Mouse (Mus musculus): ENCODE measurements around the gene Hist1h2ae. TPM values are rescaled to one million over a fixed set of nuclear protein-coding genes. Genes with fewer than 3 reads are reported as not detected.
"Not testable (repeated sequence)": the region's sequence is repeated elsewhere in the genome, so short reads cannot be mapped to it uniquely, and the experiment has no call there.

The Hist1h2ae gene
- polyA plus RNA-seq, 1 experiment from 2014 or later, result 81.6 TPM

DNA sequence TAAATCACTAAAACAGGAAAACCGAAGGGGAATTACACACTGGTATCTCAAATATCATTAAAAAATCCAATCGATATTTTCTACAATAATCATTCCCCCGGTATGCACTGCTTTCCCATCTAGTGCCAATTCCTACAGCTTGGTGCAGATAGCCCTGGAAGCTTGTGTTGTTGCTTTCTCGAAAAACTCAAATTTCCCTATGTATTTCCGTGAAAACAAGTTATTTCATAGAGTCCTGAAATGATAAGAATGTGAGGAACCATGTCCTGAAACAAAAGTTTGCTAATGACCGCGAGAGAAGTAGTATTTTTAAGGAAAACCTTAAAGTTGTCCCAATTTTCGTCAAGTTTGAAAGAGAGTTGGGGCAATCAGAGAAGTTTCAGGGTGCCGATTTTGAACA is 16.6 kb downstream of the Hist1h2ae start:
- H3K36me3 ChIP-seq, result no peaks in the 10 kb centered on the region
- ATAC-seq (ENCODE audit: low FRiP score), result no peak
- peak overlapping the region; percentile 98 for H3K4me2 ChIP-seq (replicated peaks)
- peaks cover 17% of the 10 kb centered on the region for H3K4me1 ChIP-seq
- peak overlapping the region; percentile 72 for H3K9ac ChIP-seq
- H3K4me3 ChIP-seq, result peak overlapping the region; percentile 46
- H3K27me3 ChIP-seq, result no peaks in the 10 kb centered on the region
- peak overlapping the region; percentile 89 for H3K27ac ChIP-seq
- 23% methylated on average over 9 of the region's 9 CpGs for WGBS
- H3K9me3 ChIP-seq (replicated peaks), result no peaks in the 10 kb centered on the region

DNA sequence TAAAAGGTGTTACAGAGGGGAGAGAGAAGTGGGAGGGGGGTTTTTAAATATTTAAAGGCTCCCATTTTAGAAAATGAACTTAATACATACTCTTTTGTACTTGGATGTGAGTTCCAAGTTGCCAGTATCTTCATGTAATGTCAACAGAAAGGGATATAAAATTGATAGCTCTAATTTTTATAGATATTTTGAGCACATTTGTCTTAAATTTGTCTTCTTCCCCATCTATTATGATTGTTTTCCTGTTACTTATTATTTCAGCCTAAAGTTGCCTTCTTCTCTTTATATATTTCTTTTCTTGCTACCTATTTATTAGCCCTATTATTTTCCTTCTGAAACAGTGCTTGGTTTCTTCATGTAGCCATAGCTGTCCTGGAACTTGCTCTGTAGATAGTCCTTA is 18.1 kb downstream of the Hist1h2ae start, which contains the start of gene Hist1h1d:
TSS of gene Hist1h1d (plus strand) at position 301 of the 400 bp plus-strand sequence.
- no peak within 1 kb of the TSS for H3K9ac ChIP-seq
- H3K27ac ChIP-seq, result peak within 1 kb of the TSS; percentile 89
- H3K9me3 ChIP-seq (replicated peaks), result no peaks in the 10 kb centered on the region
- H3K4me3 ChIP-seq, result no peak within 1 kb of the TSS
- no peak within 1 kb of the TSS for H3K4me2 ChIP-seq (replicated peaks)
- no peak for ATAC-seq (ENCODE audit: low FRiP score)
- H3K4me1 ChIP-seq, result peaks cover 17% of the 10 kb centered on the region
- H3K27me3 ChIP-seq, result no peaks in the 10 kb centered on the region
- no peaks in the 10 kb centered on the region for H3K36me3 ChIP-seq

DNA sequence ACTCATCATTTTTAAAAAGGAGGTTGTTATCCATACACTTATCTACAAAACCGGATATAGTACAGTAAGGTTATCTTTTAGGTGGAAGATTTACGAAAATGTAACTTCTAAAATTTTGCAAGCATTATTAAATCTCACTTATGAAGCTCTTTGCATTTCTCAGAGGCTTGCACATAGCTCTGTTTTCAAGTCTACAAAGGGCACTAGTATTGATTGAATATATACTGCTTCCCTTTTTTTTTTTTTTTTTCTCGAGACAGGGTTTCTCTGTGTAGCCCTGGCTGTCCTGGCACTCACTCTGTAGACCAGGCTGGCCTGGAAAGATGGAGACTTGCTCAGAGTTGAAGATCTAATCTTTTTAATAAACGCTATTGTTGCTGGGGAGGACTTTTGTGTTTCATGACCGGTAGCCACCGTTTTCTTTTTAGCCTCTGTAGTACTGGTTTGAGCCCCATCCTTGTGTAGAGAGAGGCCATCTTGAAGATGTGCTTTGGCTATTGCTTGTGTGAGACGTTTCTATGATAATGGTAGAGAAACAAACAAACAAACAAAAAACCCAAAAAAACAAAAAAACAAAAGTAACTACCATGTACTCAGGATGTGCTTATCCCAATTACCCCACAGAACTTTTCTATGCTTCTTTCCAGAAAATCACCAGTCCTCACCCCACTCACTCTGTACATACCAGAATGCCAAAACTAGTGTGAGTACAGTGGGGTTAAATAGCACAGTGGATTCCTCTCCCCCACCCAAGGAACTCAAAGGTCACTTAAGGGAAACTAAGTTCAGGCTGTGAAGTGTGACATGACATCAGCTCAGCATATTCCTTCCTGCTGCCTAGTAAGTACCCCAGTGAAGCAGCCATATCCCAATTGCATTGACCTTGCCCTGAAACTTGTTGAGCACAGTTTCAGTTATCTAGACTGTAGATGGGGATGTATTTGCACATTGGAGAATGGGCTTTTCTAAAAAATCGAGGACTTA is 18.8 kb downstream of the Hist1h2ae start:
- peak overlapping the region; percentile 89 for H3K27ac ChIP-seq
- WGBS, result 51% methylated on average over 8 of the region's 8 CpGs
- H3K9ac ChIP-seq, result no peak overlapping the region
- H3K4me2 ChIP-seq (replicated peaks), result peak overlapping the region; percentile 58
- H3K9me3 ChIP-seq (replicated peaks), result no peaks in the 10 kb centered on the region
- H3K36me3 ChIP-seq, result no peaks in the 10 kb centered on the region
- H3K4me3 ChIP-seq, result peak overlapping the region; percentile 41; the same call in 1 of the 2 replicates
- ATAC-seq (ENCODE audit: low FRiP score), result no peak
- H3K4me1 ChIP-seq, result peaks cover 17% of the 10 kb centered on the region
- no peaks in the 10 kb centered on the region for H3K27me3 ChIP-seq

DNA sequence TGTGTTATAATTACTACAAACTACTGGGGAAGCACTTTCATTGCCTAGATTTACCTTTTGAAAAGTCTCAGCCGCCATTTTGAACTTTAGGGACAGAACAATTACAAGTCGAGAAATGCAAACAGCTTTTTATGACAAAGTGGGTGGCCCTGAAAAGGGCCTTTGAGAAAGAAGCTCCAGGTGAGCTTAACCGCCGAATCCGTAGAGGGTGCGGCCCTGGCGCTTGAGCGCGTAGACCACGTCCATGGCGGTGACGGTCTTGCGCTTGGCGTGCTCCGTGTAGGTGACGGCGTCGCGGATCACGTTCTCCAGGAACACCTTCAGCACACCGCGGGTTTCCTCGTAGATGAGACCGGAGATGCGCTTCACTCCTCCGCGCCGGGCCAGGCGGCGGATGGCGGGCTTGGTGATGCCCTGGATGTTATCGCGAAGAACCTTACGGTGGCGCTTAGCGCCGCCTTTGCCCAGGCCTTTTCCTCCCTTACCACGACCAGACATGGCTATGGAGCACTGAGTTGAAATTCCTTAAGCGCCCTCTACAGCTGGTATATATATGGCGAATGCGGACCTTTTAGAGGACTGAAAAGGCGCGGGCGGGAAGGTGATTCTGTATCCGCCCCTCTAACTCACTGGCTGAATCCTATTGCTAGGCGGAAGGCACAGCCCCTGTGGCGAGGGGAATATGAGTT is 19.7 kb downstream of the Hist1h2ae start, which contains the start of gene Hist1h4f:
TSS of gene Hist1h4f (minus strand) at position 503 of the 689 bp plus-strand sequence.
- Histone ChIP-seq H3K27ac (peak within 1 kb of the TSS; percentile 89), H3K4me3 (peak within 1 kb of the TSS; percentile 41), H3K4me1 (peaks cover 12% of the 10 kb centered on the region), H3K4me2 (replicated peaks) (peak within 1 kb of the TSS; percentile 58), H3K9ac (peak within 1 kb of the TSS; percentile 59)
- not testable (repeated sequence) for H3K36me3 ChIP-seq; H3K9me3 ChIP-seq (replicated peaks); H3K27me3 ChIP-seq
- WGBS, result under 1% methylated on average over 47 of the region's 47 CpGs
- peak; percentile 87 for ATAC-seq (ENCODE audit: low FRiP score)

DNA sequence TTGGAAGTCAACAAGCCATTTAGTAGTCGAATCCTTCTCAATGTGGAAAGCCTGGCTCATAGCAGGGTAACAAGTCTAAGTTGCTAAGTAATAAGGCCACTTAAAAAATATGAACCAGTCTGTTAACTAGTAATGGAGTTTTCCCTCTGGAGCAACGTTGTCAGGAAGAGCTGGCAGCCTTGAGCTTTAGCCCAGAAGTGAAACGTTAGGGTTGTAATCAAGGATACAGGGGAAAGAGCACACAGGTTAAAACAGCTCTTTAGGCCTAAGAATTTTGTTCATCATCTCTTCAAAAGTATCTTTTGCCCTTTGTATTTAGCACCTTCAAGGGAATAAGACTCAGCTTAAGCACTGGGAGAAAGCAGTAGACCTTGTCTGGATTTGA is 20.3 kb downstream of the Hist1h2ae start:
- Histone ChIP-seq H3K4me3 (peak overlapping the region; percentile 41), H3K9me3 (replicated peaks) (no peaks in the 10 kb centered on the region), H3K36me3 (no peaks in the 10 kb centered on the region), H3K27ac (peak overlapping the region; percentile 89), H3K9ac (peak overlapping the region; percentile 59), H3K4me1 (peaks cover 12% of the 10 kb centered on the region), H3K4me2 (replicated peaks) (peak overlapping the region; percentile 58), H3K27me3 (no peaks in the 10 kb centered on the region)
- no peak for ATAC-seq (ENCODE audit: low FRiP score)
- 10% methylated on average over 3 of the region's 3 CpGs for WGBS

DNA sequence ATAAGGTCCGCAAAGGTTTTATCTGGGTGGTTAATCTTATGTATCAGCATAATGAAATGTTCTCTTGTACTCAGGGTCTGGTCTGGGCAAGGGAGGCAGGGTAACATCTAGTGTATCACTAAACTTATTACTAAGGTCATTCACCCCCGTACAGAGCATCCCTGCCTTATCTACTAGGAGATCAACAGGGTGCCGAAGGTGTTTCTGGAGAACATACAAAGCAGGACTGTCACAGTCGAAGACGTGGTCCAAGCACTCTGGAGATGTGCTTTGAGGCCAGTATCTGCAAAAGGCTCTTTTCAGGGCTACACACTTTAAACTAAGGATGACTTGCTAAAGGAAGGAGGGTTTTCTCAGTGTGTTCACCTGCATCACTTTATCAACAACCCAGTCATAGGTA is 24.3 kb downstream of the Hist1h2ae start:
- H3K36me3 ChIP-seq, result no peaks in the 10 kb centered on the region
- H3K27me3 ChIP-seq, result no peaks in the 10 kb centered on the region
- peaks cover 10% of the 10 kb centered on the region for H3K4me1 ChIP-seq
- H3K4me2 ChIP-seq (replicated peaks), result no peak overlapping the region
- ATAC-seq (ENCODE audit: low FRiP score), result no peak
- H3K27ac ChIP-seq, result no peak overlapping the region
- no peak overlapping the region for H3K4me3 ChIP-seq
- H3K9me3 ChIP-seq (replicated peaks), result no peaks in the 10 kb centered on the region
- no peak overlapping the region for H3K9ac ChIP-seq
- 81% methylated on average over 5 of the region's 5 CpGs for WGBS

DNA sequence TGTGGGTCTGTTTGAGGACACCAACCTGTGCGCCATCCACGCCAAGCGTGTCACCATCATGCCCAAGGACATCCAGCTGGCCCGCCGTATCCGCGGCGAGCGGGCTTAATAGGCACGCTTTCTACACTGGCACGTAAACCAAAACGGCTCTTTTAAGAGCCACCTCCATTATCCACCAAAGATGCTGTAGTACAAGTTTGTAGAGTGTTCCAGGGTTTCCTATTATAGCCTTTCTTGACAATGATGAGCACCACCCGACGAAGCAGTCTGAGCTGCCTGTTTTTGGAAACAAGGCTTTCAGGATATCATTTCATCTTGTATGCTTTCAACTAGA is 26.3 kb downstream of the Hist1h2ae start:
- not testable (repeated sequence) for H3K27me3 ChIP-seq; ATAC-seq (ENCODE audit: low FRiP score); H3K4me1 ChIP-seq; H3K9me3 ChIP-seq (replicated peaks); H3K36me3 ChIP-seq
- Histone ChIP-seq H3K27ac (peak overlapping the region; percentile 92), H3K9ac (peak overlapping the region; percentile 54; the same call in 1 of the 2 replicates), H3K4me2 (replicated peaks) (peak overlapping the region; percentile 69), H3K4me3 (peak overlapping the region; percentile 46)
- under 1% methylated on average over 11 of the region's 14 CpGs for WGBS

DNA sequence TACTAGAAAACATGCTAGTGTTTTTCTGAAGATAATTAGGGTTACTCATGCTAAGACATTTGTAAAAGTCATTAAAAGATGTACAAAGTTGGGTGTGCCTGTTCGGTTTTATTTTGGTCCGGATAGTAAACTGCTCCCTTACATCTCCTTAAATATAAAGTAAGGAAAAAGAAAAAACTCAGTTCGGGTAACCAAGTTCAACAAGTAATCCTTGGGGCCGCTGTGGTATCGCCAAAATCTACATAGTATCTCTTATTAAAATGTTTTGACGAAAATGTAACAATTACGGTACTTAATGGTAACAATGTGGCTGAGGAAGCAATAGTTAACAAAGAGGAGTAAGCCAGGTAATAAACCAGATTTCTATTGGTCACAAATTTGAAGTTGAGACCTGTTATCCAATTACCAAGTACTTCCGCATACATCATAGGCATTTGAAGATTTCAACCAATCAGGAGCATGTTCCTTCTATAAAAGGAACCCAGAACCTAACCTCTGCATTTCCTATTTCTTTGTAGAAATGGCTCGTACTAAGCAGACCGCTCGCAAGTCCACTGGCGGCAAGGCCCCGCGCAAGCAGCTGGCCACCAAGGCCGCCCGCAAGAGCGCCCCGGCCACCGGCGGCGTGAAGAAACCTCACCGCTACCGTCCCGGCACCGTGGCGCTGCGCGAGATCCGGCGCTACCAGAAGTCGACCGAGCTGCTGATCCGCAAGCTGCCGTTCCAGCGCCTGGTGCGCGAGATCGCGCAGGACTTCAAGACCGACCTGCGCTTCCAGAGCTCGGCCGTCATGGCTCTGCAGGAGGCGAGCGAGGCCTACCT is 26.8 kb downstream of the Hist1h2ae start, which contains the start of gene Hist1h3f:
TSS of gene Hist1h3f (plus strand) at position 88 of the 822 bp plus-strand sequence.
- no peaks in the 10 kb centered on the region for H3K27me3 ChIP-seq
- H3K9ac ChIP-seq, result peak within 1 kb of the TSS; percentile 69
- H3K4me1 ChIP-seq, result peaks cover 4% of the 10 kb centered on the region
- ATAC-seq (ENCODE audit: low FRiP score), result peak; percentile 96
- no peaks in the 10 kb centered on the region for H3K9me3 ChIP-seq (replicated peaks)
- no peaks in the 10 kb centered on the region for H3K36me3 ChIP-seq
- under 1% methylated on average over 33 of the region's 45 CpGs for WGBS
- peak within 1 kb of the TSS; percentile 69 for H3K4me2 ChIP-seq (replicated peaks)
- H3K27ac ChIP-seq, result peak within 1 kb of the TSS; percentile 92
- H3K4me3 ChIP-seq, result peak within 1 kb of the TSS; percentile 46

DNA sequence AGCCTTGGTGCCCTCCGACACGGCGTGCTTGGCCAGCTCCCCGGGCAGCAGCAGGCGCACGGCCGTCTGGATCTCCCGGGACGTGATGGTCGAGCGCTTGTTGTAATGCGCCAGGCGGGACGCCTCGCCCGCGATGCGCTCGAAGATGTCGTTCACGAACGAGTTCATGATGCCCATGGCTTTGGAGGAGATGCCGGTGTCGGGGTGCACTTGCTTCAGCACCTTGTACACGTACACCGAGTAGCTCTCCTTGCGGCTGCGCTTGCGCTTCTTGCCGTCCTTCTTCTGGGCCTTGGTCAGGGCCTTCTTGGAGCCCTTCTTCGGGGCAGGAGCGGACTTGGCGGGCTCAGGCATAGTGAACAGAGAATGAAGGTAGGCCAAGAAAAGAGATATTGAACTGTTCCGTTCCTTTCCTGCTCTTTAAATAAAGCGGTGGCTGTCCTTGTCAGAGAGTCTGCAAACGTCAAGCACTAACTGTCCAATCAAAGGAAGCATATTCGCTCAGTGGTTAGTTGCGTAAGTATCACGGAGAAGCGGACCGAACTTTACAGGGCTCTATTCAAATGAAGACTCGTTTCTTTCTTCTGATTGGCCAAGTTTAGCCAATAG is 27.9 kb downstream of the Hist1h2ae start, which contains the start of gene Hist1h2bh:
TSS of gene Hist1h2bh (minus strand) at position 394 of the 609 bp plus-strand sequence.
- not testable (repeated sequence) for H3K9me3 ChIP-seq (replicated peaks); H3K4me1 ChIP-seq; H3K27me3 ChIP-seq; H3K36me3 ChIP-seq
- Histone ChIP-seq H3K4me2 (replicated peaks) (peak within 1 kb of the TSS; percentile 69), H3K27ac (peak within 1 kb of the TSS; percentile 92), H3K4me3 (peak within 1 kb of the TSS; percentile 46), H3K9ac (peak within 1 kb of the TSS; percentile 69)
- WGBS, result under 1% methylated on average over 38 of the region's 42 CpGs
- peak; percentile 88 for ATAC-seq (ENCODE audit: low FRiP score)

DNA sequence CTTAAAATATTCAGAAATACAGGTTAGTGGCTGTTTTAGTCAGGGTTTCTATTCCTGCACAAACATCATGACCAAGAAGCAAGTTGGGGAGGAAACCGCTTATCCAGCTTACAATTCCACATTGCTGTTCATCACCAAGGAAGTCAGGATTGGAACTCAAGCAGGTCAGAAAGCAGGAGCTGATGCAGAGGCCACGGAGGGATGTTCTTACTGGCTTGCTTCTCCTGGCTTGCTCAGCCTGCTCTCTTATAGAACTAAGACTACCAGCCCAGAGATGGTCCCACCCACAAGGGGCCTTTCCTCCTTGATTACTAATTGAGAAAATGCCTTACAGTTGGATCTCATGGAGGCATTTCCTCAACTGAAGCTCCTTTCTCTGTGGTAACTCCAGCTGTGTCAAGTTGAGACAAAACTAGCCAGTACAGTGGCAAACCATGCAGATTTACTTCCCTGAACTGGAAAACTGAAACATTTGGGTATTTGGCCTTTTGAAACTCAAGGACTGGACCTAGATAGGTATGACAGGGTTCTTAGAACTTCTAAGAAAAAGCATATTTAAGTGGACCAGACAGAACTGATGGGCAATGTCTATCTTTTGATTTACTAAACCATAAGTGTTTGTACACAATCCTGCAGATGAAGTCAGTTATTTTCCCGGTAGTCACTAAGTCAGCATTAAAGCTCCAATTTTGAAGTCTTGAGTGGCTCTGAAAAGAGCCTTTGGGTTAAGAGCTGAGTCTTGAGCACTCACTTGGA is 28.6 kb downstream of the Hist1h2ae start:
- Histone ChIP-seq H3K4me3 (peak overlapping the region; percentile 42), H3K27ac (peak overlapping the region; percentile 84), H3K9ac (peak overlapping the region; percentile 69), H3K4me2 (replicated peaks) (peak overlapping the region; percentile 69)
- not testable (repeated sequence) for H3K4me1 ChIP-seq; ATAC-seq (ENCODE audit: low FRiP score); H3K9me3 ChIP-seq (replicated peaks); H3K36me3 ChIP-seq; H3K27me3 ChIP-seq
- WGBS, result 4% methylated on average over 3 of the region's 3 CpGs

DNA sequence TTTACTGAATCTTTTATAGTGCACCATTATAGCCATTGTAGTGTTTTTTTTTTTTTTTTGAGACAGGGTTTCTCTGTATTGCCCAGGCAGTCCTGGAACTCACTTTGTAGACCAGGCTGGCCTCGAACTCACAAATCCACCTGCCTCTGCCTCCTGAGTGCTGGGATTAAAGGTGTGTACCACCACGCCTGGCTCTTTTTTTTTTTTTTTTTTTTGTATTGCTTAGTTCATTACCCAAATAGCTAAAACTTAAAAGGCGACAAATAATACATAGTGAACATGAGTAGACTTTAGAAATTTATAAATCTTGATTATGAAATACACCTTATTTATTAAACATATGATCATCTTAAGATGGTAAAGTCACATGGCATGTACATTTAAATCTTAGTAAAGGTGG is 29.5 kb downstream of the Hist1h2ae start:
- ATAC-seq (ENCODE audit: low FRiP score), result no peak
- peaks cover 8% of the 10 kb centered on the region for H3K4me1 ChIP-seq
- no peaks in the 10 kb centered on the region for H3K36me3 ChIP-seq
- WGBS, result 81% methylated on average over 3 of the region's 3 CpGs
- H3K27ac ChIP-seq, result no peak overlapping the region
- no peak overlapping the region for H3K4me3 ChIP-seq
- H3K27me3 ChIP-seq, result no peaks in the 10 kb centered on the region
- no peak overlapping the region for H3K9ac ChIP-seq
- H3K9me3 ChIP-seq (replicated peaks), result no peaks in the 10 kb centered on the region
- H3K4me2 ChIP-seq (replicated peaks), result no peak overlapping the region
